Mouse (Mus musculus) gastrocnemius, adult 8-10 months (tissue): ENCODE data around the gene Pgm2l1. TPM values are rescaled to one million over a fixed set of nuclear protein-coding genes. Genes with fewer than 3 reads are reported as not detected.
"Not testable (repeated sequence)": the region's sequence is repeated elsewhere in the genome, so short reads cannot be mapped to it uniquely, and the experiment has no call there.

Experiments used
- DNase-seq, 2 experiments: peaks; one replicate each; pipeline ENCODE4 v3.0.0; 2022; ENCODE audit warnings: low spot score in 2 of 2
- total RNA-seq, 4 experiments: library from RNA; stranded (reverse); gene quantifications; 2 replicates each; pipeline ENCODE4 v1.2.4; 2022

The Pgm2l1 gene
- total RNA-seq, 4 experiments from 2014 or later: 22.7 to 24.6 (median 24.0) TPM

DNA sequence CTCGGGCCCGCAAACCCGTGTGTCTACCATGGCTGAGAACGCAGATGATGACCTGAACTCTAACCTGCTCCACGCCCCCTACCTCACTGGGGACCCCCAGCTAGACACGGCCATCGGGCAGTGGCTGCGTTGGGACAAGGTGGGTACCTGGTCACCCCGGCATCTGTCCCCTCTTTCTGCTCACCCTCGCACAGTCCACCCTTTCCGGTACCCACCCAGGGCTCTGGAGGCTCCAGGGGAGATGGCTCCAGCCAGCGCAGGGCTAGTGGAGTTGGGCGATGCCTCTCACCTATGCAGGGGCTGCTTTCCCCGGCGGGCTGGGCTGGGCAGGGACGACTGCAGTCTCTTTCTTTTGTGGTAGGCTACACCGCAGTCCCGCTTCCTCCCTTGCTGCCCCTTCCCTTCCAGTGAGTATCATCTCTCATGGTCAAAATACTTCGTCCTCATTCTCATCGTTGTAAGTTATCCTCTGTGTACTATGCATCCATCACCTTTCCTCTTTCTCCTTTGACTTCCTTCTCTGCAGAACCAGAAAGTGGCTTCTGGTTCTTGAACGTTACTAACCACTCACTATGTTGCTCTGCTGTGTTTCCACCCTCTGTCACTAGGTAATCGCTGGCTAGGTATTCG is 817 bp downstream of the Pgm2l1 start:
- DNase-seq: no peak

DNA sequence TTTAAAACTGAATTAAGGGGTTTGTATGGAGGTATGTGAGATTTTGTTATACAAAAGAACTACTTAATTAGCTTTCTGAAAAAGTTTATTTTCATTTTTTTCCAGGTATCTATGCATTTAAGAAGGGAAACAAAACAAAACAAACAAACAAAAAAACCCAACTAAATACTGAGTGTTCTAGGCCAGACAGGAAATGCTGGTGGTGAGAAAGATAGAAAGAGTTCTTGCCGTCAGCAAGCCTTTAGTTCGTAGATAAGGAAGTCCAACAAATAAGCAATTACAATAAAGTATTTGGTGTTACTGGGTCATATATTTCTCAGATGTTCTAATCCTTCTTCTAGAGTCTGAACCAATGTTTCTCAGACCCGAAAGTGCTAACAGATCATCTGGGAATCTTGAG is 1.8 kb downstream of the Pgm2l1 start:
- no peak for DNase-seq

DNA sequence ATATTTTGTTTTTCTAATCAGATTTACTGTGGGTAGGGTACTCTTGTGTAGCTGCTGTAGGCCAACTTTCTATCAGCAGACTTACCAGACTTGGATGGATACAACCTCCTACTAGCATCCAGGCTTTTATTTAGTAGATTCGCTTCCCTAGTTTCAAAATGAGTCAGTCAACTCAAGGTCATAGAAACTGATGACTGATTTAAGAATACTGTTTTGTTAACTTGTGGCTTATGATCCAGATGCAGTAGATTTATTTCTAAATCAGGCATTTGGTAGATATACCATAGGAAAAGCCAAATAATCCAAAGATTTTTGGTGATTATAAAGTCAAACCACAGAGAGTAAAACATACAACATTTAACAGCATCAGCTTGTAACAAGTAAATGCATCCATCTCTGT is 3.5 kb downstream of the Pgm2l1 start:
- no peak for DNase-seq

DNA sequence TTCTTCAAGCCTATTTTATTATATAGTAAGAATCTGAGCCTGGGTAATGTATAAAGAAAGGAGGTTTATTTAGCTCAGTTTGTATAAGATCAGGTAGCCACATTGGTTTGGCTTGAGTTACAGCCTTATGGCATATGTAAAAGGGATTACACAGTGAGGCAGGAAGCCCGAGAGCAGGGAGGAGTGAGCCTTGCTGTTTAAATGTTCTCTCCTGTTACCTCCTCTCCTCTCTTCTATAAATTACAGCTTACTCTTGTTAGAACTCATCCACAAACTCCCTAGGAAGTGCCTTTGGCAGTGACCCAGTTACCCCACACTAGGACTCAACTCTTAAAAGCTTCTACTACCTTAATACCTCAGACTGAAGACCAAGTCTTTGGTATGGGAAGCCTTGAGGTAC is 4.5 kb downstream of the Pgm2l1 start:
- no peak for DNase-seq

DNA sequence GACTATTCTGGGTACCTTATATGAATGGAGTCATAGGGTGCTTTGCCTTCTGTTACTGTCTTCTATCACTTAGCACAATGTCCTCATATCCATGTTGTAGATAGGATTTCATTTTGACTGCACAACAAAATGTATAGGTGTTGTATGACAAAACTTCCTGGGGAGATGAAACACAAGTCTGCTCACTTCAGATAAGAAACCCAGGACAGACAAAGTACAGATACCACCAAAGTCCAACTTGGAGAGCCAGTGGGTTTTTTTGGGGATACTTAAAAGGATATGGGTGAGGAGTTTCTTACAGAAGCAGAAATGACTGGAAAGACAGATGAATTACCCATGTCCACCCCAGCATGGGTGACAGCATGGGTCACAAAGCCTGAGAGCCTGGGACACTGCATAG is 6.5 kb downstream of the Pgm2l1 start:
- DNase-seq: no peak

DNA sequence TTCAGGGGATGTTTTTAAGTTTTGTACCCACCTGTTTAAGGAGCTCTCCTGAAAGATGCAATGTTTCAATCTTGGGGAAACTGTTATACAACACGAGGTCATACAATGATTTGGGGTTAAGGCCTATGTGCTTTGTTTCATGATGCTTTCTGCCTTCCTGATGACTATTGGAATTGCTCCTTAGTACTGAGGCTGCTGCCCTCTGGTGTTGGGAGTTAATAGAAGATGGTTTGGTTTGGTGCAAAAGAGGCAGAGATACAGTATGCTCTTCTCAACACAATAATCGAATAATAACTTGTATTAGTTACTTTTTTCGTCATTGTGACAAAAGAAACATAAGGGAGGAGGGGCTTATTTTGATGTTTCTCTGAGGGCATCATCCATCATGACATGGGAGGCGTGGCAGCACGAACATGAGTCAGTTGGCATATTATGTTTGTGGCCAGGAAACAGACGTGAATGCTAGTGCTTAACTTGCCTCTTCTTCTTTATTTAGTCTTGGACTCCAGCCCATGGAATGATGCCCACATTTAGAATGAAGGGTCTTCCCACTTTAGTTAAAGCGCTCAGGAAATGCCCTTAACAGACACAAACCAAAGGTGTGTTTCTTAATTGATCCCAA is 7.2 kb downstream of the Pgm2l1 start:
- DNase-seq: no peak

DNA sequence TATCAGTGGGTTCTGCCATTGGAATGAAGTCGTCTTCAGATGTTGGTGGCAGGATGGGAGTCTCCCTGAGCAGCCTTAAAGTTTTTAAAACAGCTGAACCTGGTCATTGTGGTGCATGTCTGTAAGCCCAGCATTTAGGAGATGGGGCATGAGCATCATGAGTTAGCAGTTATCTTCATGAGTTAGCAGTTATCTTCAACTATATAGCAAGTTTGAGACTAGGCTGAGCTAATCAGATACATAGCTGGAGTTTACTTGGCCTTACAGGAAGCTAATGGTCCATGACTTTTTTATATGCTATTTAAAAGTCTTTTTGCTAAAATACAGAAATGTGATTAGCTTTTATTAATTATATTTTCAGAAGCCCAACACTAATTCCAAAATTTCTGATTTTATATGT is 11.1 kb downstream of the Pgm2l1 start:
- DNase-seq: no peak

DNA sequence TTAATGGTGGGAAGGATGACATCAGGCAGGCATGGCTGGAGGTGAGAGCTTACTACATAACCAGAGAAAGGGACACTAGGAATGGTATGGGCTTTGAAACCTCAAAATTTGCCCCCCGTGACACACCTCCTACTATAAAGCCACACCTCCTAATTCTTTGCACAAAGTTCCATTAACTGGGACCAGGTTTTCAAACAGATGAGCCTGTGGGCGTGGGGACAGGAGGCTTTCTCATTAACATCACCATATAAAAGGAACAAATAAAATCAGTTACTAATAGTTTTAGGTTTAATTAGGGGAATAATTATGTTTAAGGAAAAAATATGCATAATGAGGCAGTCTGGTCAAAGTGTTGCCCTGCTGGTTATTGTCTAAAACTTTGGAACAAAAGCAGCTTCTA is 13.4 kb downstream of the Pgm2l1 start:
- no peak for DNase-seq

DNA sequence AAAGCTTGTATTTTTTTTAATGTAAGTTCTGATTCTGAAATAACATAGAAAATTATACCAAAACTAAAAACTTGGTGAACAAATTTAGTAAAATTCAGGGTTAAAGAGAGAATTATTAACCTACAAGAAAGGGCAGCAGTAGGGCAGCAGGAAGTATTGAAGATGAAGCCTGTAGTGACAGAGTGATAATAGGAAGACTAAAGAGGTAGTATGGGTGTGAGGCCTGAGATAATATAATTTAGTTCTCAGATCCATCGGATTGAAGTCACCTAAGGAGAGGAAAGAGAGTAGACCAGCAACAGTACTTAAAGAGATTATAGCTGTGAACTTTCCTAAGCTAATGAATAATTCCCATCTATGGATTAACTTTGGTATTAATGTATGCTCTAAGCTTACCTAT is 15.8 kb downstream of the Pgm2l1 start:
- DNase-seq: no peak

DNA sequence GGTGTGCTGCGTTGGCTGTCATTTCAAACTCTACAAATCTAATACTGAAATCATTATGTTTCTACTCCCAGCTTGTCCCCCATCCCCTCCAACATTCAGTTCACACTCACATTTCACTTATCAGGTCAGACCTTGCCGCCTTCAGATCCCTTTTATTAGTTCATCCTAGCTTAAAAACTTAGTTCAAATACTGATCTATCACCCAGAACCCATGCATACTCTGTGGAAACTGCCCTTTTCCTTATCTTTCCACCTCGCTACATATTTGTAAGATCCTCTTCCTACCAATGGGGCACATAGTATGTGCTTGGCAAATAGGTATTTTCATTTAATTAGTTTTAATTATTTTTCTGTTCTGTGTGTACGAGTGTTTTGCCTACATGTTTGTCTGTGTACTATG is 17.0 kb downstream of the Pgm2l1 start:
- no peak for DNase-seq

DNA sequence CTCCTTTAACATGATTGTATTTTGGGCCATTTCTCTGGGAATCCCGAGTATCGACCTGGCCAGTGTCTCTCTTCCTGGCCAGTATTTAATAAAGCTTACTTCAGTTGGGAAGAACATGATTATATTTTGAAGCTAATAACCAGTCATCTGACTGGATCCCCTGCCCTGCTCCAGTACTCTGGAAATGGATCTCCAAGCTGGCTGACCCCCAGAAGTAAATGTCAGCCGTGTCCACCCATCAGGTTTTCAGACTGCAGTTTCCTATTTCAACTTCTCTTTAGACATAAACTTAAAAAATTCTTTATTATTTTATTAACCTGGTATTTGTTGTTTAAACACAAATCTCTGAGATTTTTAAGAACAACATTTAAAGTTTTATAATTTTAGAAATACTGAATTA is 18.0 kb downstream of the Pgm2l1 start:
- peak in 1 of 2 experiments; percentile 28 for DNase-seq

DNA sequence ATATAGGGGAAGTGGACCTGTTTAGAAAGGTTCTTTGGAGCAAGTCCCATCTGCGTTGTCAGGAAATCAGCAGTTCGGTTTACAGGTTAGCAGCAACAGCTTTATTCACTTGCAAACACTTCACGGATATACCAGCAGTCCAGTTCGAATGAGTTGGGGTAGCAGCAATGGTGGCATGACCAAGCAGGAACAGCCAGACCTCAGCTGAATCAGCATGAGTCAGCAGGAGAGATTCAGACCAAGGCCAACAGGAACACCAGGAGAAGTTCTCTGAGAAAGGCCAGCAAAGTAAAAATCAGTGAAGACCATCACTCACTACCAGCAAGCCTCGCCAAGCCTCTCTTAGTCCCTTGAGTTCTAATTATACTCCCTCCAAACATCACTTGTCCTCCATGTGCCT is 23.5 kb downstream of the Pgm2l1 start:
- DNase-seq: no peak

DNA sequence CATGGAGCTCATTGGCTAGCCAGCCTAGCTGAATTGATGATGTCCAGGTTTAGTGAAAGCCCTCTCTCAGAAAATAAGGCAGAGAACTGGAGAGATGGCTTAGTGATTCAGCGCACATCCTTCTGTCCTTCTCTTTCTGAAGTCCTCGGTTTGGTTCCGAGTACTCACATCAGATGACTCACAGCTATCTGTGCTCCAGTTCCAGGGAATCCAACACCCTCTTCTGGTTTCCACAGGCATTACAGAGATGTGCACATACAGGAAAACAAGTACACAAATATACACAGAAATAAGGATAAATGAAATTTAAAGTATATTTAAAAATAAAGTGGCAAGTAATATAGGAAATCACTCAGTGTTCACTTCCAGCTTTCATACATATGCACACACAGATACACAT is 35.2 kb downstream of the Pgm2l1 start:
- no peak for DNase-seq

DNA sequence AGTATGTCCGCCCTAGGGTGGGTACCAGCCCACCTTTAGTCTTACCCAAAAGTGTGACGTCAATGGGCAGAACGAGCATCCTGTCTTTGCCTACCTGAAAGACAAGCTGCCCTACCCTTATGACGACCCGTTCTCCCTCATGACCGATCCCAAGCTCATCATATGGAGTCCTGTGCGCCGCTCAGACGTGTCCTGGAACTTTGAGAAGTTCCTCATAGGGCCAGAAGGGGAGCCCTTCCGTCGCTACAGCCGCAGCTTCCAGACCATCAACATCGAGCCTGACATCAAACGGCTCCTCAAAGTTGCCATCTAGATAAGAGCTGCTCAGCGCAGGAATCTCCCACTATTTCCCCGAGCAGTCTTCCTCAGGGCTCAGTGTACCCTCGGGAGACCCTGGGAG is 37.7 kb downstream of the Pgm2l1 start:
- DNase-seq: not testable (repeated sequence)

DNA sequence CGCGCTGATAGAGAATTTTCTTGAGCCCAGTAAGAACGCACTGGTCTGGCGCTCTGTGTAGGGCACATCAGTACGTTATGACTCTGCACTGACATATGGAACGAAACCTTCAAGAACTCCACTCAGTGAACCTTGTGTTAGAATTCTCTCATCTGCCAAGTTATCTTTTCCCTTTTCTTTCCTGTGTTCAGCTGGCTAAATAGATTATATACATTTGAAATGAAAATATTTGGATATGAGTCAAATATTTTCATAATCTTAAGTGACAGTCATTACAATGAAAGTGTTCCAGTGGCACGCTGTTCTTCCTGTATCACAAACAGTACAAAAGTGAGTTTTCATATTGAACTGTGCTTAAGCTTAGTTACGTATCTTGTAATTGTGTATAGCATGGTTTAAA is 45.2 kb downstream of the Pgm2l1 start:
- DNase-seq: no peak

DNA sequence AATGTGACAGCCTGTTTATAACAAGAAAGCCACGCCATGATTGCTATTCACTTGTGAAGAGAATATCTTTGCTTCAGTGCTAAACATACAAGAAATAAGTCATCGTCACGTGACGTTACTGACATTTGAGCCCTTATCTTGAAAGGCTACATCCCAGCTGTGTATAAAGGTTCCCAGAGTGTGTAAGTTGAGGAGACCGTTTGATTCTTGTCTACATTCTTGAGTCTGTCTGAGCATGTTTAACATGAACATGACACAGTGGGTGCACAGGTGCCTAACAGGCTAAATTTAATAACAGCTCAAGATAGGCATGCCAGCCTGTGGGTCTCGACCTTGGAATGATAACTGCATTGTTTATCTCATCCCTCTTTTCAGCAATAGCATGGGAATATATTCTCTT is 47.3 kb downstream of the Pgm2l1 start:
- no peak for DNase-seq

DNA sequence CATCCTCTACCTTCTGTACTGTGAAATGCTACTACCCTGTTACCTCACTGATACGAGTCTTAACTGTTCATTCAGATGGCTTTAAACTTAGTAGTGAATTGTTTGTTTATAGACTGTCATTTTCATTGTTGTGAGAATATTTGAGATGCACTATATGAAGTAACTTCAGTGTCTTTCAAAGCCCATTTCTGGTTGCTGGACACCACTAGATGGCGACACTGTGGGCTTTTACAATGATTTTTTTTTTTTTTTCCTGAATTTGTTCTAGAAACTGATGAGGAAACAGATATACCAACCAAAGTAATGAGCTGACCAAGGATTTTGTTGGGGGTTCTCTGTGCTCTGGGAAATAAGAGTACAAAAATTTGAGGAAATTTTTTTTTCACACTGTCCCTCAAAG is 49.2 kb downstream of the Pgm2l1 start:
- DNase-seq: no peak

DNA sequence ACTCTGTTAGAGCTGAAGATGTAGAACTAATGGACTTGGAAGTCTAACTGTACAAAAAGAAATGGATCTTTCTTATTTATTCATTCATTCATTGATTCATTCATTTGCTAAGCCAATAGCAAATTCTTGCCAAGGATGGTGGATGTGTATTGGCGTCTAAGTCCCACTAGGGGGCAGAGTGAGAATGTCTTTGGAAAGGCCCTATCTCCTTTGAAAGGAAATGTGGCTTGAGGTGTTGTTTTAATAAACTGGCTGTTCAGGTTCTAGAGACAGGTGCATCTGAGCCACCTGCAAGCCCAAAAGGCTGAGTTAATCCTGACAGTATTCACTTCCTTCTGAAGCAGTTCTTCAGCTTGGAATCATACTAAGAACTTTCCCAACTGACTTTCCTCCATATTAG is 52.6 kb downstream of the Pgm2l1 start:
- no peak for DNase-seq

DNA sequence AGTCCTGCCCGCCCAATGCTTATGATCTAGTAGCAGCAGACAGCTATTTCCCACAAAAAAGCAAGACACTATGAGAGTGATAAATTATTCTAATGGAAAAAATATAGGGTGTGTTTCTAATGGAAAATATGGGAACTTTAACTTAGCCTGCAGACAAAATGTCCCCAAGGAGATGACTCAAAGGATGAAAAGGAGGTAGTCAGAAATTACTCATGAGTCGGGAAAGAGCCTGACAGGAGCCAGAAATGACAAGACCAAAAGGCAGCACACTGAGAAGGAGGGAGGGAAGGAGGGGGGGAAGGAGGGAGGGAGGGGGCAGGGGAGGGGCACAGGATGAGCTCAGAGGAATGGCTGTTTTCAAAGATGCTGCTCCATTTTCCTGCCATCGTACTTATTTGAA is 54.4 kb downstream of the Pgm2l1 start:
- no peak for DNase-seq

DNA sequence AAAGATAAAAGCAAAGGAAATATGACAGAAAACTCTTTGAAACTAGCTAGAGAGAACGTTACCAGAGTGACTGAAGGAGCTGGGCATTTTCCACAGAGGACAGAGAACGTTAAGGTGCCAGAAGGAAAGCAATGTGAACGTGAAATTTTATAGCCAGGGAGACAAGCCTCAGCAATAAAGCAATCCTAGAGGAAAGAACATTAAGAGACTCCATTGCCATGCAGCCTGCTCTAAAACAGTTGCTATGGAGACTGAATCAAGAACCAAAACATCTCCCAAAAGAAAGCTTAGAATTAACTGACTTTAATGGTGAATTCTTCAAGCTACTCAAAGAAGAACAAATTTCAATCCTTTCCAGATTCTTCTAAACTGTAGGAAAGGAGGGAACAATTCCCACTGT is 56.1 kb downstream of the Pgm2l1 start:
- DNase-seq: no peak

DNA sequence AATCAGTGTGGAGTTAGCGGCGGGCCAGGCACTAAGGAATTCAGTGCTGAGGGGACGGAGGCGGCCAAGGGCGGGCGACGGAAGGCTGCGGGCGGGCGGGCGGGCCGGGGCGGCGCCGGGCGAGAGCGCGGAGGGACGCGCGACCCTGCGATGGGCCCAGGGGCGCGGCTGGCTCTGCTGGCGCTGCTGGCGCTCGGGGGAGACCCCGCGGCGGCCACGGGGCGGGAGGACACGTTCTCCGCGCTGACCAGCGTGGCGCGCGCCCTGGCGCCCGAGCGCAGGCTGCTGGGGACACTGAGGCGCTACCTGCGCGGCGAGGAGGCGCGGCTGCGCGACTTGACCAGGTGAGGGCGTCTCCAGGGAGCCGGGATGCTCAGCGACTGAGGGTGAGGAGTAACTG is 58.2 kb downstream of the Pgm2l1 start, which contains the start of gene P4ha3:
P4ha3 (plus strand) TSS at position 138 of the 400 bp plus-strand sequence.
- no peak for DNase-seq

DNA sequence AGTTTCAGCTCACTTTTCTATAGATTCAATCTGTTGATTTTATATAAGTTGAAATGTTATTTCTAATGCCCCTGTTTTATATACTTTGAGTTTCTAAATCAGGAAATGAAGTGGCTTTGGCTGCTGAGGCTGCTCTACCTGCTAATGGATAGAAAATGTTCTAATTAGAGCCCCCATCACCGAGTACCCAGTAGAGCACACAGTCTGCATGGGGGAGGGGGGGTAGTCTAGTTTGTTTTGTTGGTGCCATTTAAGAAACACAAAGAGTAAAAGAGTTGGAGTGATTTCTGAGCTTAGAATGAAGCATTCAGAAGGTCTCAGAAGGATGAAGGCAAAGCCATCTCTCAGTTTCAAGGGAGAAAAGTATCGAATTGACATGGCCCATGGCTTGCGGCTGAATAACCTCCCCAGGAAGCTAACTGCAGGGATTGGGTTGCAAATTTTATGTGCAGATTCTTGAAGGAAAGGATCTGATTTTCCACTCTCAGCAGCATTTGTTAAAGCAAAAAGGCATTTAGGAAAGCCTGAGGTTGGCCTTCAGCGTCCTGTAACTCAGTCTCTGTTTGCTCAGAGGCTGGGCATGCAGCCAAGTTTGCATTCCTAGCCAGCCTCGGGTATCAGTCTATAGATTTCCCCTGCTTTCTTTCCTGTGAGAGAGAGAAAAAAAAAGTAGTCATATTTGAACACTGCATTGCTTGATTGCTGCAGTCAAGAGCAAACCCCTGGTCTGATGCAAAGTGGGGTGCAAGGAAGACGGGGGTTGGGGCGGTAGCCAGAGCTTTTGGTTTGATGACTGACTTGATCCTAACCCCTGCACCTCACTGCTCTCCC is 60.8 kb downstream of the Pgm2l1 start:
- no peak for DNase-seq

DNA sequence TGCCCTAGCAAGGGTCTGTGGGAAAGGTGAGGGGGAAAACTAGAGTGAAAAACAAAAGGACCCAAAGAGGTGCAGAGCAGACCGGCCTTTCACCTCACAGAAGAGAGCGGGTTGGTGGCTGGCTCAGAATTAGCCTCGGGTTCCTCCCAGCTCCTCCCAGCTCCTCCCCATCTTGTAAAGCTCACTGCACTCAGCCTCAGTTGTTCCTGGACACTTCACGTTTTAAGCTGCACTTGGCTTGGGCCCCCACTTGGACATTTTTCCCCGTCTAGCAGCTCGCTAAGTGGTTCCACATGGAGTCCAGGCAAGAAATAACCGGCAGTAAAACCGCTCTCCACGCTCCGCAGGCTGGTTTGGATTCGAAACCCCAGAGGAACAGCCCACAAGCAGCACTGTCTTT is 61.4 kb downstream of the Pgm2l1 start:
- DNase-seq: peak in 1 of 2 experiments; percentile 26
